Mouse (Mus musculus): ENCODE data around the gene Spg21.

Gene Spg21

DNA sequence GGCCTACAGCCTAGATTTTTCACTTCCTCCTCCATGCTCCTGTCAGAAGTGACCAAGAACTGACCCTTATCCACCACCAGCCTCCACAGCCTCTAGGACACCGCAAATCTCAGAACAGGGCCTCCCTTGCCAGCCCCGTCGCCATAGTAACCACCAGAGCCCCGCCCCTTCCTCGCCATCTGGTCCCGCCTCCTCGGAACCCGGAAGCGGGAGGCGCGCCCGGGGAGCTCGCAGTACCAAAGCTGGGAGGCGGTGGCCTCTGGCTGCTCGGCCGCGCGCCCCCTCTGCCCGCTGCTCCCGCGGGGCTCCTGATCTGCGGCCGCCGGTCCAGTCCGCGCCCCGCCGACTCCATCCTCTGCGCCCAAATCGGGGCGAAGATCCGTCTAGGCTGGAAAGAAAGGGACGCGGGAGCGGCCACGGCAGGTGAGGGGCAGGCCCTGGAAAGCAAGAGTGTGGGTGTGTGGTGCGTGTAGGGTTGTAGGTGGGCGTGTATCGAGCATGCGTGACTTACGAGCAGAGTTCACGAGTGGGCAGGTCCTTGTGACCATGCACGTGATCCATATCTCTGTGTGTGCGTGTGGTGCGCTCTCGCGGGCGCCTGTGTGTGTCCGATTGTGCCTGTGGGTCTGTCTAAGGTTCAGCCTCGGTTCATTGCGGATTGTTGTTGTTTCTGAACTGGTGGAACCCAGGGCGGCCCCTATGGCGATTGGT is at the start of gene Spg21:
Spg21 (plus strand) TSS at position 216 of the 711 bp plus-strand sequence.
- peak; percentile 98 for DNase-seq

DNA sequence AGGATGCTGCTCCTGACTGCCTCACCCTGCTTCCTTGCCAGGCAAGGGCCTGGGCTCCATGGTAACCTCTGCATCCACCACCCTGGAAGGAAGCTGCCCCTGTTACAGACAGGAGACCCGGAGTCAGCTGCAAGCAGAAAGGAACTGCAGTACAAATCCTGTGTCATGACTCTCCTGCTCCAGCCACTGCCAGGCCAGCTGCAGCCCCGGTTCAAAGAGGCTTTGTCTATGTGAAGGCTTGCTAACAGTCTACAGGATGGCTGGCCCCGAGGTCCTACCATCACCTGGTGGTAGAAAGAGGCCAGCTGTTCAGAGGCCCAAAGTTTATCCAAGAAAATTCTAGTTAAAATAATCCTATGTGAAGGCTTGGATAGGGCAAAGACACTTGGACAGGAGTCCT is 49.4 kb upstream of the Spg21 start:
- DNase-seq, result no peak

DNA sequence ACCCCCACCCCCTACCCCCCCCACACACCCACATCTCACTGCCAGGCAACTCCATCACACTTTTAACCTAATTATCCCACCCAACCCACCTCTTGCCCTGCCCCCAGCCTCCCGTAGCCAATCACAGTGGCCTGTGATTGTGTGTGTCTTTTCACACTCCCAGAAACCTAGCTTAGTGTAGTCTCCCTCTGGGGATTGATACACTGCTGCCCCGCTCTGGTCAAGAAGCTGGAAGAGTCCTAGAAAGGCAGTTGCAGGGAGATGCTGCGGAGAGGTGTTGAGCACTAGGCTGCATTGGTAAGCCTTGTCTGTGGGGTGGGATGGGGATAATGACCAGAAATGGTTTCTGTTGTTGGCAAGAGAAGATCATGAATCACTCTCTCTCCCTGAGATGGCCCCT is 43.0 kb upstream of the Spg21 start:
- DNase-seq, result no peak

DNA sequence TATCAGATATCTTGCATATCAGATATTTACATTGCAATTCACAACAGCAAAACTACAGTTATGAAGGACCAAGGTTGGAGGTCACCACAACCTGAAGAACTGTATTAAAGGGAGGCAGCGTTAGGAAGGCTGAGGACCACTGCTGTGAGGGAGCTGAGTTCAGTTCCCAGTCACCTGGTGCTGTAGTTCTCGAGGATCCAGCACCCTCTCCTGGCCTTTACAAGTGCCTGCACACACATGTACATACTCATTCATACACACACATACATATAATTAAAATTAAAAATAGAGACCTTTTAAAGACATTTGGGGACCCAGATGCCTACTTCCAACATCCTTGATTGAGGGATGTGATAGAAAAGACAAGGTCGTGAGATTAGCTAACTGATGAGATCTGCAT is 41.1 kb upstream of the Spg21 start:
- DNase-seq, result no peak

DNA sequence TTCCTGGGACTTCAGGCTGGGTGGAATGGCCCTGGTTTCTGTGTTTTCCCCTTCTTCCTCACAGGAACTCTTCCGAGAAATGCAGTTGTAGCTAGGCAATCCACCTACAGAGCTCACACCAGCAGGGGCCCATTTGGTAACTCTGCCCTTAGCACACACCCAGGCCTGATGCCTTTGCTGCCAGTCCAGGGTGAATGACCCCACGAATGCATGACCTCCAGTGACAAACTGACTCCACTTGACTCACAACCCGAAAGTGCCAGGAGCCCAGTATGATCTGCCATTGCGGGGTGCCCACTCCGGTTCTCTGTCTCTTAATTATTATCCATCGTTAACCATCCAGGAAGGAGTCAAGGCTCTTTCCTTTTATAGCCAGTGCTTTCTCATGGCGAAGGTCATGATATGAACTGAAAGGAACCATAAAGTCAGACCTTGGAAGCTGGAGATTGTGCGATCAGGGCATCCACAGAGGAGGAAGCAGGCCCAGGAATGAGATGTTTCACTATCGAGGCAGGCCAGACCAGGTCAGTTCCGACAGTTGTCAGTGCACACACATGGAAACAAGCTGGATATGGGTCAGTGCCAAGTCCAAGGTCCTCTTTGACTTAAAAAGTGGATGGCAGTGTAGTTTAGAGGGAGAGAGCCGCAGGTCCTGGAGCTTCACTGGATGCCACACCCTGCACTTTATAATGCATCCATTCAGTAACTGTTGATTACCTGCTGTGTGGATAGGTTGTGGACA is 37.8 kb upstream of the Spg21 start, which contains the start of gene Slc51b:
Slc51b (minus strand) TSS at position 196 of the 742 bp plus-strand sequence.
- DNase-seq, result peak; percentile 70

DNA sequence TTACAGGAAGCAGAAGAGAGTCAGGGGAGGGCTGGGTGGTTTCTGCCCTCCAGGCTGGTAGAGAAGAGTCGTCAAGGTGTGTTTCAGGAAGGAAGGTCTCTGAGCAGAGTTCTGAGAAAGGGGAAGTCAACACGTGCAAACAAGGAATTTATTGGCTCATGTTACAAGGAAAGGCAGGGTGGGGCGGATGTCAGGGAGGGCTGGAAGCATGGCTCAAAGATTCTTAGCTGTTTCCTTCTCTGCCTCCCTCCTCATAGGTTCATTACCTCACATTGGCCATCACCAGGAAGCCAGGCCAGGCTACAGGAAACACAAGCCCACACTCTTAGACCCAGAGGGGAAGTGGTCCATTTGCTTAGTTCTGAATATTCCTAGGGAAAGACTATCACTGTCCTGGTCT is 36.4 kb upstream of the Spg21 start:
- no peak for DNase-seq

DNA sequence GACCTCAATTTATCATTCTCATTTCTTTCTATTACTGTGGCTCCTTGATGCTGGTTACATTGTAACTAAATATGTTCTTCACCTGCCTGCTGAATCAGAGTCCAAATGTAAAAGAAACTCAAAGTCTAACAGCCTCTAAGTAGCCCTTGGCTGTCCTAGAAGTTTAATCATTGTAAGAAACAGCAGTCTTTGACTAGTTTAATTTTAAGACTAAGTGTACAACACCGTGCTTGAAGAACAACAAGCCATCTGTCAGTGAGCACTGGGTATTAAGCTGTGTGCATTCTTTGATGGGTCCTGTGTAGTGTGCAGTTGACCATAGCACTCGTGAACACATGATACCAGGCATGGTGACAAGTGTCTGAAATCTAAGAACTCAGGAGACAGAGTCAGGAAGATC is 33.2 kb upstream of the Spg21 start:
- DNase-seq, result no peak

DNA sequence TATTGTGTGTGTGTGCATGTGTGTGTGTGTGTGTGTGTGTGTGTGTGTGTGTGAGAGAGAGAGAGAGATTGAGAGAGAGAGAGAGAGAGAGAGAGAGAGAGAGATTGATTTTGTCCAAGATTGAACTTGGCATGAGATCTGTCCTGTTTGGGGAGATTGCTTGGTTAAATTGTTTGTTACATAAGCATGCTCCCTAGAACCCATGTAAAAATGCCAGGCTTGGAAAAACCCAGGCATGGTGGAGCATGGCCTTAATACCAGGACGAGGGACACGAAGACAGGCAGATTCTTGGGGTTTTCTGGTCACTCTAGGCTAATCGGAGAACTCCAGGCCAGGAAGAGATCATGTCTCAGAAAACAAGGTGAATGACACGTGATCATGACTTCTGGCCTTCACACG is 32.7 kb upstream of the Spg21 start:
- no peak for DNase-seq

DNA sequence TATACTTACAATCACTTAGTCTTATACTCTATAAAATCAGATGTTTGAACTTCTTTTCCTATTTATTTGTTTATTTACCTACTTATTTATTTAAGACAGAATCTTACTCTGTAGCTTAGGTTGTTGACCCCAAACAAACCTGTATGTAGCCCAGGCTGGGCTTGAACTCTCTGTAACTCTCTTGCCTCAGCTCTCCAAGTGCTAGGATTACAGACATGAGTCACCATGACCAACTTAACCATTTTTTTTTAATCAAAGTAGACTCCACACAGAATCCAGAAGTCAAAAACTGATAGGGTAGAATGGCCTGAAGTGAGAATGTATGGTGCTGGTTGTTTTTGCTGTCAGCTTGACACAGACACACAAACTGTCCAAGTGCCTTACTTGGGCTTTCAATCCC is 30.3 kb upstream of the Spg21 start:
- no peak for DNase-seq

DNA sequence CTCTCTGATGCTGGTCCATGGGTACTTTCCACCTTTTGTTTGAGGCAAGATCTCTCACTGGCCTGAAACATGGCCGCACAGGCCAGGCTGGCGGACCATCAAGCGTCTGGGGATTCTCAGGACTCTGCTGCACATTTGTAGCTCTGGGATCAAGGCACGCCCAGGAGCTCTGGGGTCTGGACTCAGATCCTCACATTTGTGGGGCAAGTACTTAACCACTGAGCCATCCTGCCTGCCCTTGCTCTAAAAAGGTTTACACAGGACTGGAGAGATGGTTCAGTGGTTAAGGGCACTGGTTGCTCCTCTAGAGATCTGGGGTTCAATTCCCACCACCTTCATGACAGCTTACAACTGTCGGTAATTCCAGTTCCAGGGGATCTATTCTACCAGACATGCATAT is 29.8 kb upstream of the Spg21 start:
- DNase-seq, result no peak

DNA sequence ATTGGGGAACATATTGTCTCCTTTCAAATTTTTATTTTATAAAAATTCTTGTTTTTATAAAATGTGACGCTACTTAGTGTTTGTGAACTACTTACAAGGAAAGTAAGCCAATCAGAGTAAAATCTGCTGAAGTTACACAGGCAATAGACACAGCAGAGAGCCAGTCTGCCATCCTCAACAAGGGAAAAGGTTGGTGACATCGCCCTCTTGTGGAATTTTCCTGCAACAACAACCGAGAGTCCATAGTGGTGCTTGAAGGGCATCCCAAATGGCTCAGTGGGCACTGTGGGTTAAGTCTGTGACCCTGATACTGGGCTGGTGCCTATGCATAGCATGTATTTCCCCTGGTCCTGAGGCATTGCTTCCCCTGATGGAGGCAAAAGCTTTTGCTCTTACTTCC is 28.5 kb upstream of the Spg21 start:
- DNase-seq, result peak; percentile 91

DNA sequence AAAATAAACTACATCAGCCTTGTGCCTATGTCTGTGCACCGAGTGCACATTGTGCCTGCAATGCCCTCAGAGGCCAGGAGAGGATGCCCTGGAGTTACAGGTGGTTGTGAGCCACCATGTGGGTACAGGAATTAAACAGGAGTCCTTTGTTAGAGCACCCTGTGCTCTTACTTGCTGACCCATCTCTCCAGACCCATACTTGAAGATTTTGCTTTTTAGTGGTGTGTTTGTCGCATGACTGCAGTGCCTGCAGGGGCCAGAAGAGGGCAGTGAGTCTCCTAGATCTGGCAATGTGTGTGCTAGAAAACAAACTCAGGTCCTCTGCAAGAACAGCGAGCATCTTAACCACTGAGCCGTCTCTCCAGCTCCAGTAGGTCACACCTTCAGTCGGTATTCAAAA is 26.6 kb upstream of the Spg21 start:
- peak; percentile 55 for DNase-seq

DNA sequence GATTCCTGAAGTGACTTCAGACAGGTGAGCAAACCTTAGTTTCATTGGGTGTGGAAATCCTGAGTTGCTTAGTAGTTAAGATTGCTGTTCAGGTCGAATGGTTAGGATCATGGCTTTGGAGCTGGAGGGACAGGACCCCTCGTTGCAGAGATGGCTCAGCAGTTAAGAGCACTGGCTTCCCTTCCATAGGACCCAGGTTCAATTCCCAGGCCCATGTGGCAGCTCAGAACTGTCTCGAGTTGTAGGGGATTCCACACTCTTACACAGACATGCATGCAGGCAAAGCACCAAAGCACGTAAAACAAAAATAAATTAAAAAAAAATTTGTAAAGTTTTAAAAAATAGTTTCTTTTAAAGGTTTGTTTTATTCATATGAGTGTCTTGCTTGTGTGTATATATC is 25.5 kb upstream of the Spg21 start:
- DNase-seq, result no peak

DNA sequence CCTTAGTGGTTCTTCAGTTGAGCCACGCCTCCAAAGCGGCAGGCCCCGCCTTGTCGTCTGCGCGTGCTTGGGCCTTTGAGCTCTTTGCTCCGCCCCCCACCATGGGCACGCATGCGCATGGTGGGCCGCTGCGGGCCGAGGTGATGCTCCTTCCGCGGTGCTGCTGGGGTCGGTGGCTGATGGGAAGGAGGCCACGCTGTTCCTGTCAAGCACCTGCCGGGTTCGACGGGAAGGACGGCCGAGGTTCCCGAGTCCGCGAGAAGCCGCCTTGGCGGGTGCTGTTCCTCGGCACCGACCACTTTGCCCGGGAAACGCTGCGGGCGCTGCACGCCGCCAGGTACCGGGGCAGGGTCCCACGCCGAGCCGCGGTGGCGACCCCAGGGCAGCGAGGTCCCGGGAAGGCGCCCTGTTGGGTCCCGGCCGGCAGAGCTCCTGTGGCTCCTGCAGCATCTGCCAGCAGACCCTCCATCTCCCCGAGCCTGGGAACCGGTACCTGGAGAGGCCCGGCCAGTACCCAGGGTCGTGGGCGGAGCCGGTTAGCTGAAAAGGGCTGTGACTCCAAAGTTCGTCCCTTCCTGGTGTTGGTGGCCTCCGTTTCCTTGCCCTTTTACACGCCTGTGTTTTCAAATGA is 25.0 kb upstream of the Spg21 start, which contains the start of gene Mtfmt:
Mtfmt (plus strand) TSS at position 112 of the 631 bp plus-strand sequence.
- peak; percentile 95 for DNase-seq

DNA sequence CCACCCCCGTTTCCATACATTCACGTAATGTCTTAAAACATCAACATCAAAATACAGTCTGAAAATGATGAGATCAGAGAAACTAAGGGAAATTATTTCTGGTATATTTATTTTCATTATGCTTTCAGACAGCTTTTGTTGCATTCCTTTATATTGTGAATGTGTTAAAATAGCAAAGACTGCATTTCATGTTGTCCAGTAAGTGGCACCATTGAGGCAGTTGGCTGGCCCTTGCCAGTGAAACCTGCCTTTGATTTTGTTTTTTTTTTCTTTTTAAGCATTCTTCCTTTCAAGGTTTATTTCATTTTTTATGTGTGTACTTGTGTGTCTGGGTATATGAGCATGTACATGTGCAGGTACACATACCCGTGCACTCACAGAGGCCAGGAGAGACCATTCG is 16.1 kb upstream of the Spg21 start:
- DNase-seq, result no peak

DNA sequence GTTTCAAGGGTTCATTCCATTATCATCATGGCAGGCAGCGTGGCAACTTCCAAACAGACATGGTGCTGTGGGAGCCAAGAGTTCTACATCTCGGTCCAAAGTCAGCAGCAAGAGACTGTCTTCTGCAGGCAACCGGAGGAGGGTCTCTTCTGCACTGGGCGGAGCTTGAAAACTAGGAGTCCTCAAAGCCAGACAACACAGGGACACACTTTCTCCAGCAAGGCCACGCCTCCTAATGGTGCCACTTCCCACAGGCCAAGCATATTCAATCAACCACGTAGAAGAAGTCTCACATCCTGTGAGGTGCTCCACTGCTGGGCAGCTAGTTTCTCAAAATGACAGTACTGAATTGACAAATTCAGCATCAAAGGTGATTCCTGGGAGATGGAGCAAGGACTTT is 12.8 kb upstream of the Spg21 start:
- no peak for DNase-seq

DNA sequence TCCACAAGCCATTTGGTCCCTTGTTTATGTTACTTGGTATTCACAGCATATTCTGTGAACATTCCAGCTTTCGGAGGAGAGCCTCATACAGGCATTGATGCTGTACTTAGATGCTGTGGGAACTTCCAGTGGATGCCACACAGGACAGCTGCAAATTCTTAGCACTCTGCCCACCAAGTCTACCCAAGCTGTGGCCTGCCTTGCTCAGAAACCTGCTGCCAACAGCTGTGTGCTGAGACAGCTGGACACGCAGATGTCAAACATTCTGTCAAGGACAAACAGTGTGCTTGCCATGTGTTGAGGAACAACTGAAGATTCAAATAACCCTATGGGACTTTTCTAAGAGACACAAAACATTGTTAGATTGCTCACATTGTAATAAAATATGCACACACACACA is 1.8 kb upstream of the Spg21 start:
- DNase-seq, result no peak

DNA sequence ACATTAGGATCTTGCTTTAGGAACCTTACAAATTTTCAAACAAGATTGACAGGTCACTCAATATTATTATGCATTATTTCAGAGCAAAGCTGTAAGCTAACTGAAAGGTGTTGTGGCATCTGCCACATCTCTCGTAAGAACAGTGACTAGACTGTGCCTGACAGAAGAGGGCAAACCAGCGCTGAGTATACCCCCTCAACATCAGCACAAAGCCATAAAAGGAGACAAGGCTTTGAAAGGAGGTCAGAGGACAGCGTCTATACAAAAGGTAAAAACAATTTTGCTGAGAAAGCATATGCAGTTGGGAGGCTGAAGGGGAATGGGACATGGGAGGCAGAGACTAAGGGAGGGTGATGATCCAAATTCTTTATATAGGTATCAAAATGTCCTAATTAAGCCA is 549 bp upstream of the Spg21 start:
- no peak for DNase-seq

DNA sequence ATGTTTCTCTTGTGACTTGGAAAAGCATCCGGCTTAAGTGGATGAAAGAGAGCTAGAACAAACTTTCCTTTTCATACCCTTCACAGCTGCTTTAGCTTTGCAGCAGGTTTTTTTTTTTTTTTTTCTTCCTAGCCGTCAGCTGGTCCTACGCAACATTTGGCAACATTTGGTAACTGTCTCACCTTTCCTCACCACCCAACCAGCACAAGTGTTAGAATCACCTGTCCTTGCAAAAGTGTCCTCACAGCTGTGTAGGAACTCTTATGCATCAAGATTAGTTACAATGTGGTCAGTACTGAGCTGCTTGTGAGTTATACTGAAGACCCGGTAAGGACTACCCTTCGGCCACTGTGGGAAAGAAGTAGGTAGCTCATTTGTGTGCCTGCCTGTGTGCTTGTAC is 1.8 kb downstream of the Spg21 start:
- no peak for DNase-seq

DNA sequence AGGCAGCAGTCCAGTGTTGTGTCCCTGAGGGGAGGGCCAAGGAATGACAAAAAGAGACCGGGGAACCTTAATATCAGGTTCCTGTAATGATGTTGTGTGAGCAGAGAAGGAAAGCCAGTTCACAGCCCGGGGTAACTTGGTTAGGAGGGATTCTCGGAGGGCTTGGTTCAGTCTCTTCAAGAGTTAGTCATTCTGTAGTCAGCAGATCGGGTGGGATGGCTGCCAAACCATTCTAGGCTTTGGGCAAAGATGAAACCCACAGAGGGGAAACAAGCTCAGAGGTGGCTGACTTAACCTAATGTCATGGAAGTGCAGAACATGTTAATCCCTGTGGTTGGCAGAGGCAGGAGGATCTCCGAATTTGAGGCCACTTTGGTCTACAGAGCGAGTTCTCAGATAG is 3.4 kb downstream of the Spg21 start:
- peak; percentile 53 for DNase-seq

DNA sequence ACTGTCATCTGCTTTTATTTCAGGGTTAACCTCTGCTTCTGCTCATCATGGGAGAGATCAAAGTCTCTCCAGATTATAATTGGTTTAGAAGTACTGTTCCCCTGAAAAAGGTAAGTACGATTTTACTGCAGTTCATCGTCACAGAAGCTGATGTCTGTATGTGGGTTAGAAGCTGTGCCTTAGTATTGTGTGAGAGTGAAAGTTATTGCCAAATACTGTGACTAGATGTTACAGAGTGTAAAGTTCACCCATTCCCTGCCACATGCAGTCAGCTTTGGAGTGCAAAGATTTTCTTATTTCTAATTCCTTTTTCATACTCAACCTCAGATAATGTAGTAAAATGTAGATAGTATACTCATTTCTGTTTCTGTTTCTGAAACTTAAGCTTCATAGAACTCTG is 4.5 kb downstream of the Spg21 start:
- no peak for DNase-seq

DNA sequence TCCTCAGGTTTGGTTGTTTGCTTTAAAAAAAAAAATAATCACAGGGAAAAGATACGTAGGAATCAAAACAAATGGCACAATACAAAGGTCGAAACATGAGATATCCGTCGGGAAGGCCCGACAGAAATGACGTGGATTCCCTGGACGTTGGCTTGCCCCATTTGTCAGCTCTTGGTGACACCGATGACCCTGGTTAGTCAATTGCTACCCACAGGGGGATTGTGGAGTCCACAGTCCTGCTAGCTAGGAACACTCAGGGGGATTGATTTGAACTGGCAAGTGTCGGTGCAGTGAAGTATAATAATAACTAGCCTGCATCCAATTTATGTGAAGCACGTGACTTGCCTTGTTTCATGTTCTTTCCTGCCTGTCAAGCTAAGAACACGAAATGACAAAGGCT is 6.9 kb downstream of the Spg21 start:
- no peak for DNase-seq

DNA sequence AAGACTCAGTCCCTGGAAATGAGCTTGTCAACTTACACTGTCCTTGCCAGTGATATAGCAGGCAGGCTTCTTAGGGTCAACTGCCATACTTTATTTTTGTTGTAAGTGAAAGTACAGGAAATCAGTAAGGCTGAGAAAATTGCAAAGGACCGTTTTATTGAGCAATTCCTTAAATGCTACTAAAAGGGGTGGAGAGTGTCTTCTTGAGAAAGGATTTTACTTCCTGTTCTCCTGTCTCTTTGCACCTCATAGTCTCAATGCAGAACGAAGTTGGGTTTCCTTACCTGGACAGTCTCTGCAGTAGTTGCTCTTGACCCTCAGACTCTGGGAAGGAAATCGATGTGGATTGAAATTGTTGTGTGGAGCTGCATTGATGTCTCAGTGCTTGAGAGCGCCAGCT is 12.0 kb downstream of the Spg21 start:
- DNase-seq, result no peak

DNA sequence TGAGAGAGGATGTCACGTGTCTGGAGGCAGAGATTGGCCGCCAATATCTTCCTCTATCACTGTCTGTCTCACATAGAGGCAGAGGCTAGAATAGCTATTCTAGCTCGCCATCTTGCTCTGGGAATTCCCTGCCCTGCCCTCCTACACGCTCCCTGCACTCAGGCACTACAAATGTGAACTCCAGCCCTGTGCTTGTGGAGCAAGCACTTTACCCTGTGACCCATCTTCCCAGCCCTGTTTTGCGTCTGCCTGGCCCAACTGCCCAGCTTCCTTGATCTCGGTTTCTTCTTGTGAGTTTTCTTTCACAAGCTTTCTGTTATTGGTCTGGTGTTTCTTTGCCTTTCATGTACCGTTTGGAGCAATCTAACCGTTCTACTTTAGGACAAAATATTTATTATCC is 18.4 kb downstream of the Spg21 start:
- DNase-seq, result no peak
